Mouse (Mus musculus) induced T-regulatory cell, adult 2 months (primary cell): ENCODE data around the gene Olfr616.
"Not testable (repeated sequence)": the region's sequence is repeated elsewhere in the genome, so short reads cannot be mapped to it uniquely, and the experiment has no call there.

Source experiments
- DNase-seq: peaks from one replicate; pipeline ENCODE4 v3.0.0-alpha.2; 2012; ENCODE audit warnings: low read depth

Gene Olfr616

DNA sequence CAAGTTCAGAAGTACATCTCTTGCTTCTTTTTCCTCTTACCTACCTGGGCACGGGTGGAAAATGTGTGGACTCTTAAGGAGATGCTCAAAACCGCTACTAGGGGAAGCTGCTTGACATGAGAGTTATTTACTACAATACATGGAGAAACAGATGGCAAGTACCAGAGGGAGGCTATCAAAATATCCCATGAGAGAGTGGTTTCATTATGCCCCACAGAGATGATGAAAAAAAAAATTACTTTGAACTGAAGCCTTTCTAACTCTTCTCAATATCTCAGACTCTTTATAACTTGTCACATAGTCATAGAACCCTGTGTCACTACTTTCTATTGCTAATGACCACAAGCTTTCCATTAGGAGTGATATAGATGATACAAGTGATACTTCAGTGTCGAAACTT is at the start of gene Olfr616:
Gene Olfr616, minus strand, starts transcription at position 101 of the 400 bp plus-strand sequence.
- DNase-seq = no peak

DNA sequence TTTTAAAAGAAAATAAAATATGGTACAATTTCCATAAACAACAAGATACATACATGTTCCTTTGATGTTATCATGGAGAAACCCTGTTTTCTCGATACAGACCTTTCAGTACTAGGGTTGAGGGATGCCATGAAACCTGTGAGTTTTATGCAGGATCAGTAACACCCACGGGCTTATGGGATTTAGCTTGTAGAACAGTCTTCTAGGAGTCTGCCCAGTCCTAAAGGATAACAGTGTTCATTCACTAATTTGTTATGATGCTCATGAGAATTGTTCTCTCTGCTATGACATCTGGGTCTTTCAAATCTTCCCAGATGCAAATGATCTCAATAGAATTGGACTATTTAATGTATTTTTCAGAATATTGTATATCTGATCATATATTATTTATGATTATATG is 43.5 kb upstream of the Olfr616 start, which contains the start of gene Olfr620:
Gene Olfr620, minus strand, starts transcription at position 101 of the 400 bp plus-strand sequence.
- no peak for DNase-seq

DNA sequence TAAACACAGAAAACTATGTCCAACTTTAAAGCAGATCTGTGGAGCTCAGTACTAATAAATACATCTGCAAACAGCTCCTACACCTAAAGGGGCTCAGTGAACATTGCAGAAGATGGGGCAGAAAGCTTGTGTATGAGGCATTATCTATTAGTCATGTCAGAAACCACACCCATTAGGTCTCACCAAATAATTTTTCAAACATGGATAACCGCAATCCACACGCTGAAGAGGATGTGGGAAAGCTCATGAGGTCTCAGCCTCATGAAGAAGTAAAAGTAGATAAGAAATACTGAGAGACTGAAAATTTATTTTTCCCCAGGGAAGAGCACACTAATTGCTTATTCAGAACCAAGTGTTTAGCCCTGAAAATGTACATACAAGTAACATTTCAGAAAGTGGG is 38.5 kb upstream of the Olfr616 start:
- no peak for DNase-seq

DNA sequence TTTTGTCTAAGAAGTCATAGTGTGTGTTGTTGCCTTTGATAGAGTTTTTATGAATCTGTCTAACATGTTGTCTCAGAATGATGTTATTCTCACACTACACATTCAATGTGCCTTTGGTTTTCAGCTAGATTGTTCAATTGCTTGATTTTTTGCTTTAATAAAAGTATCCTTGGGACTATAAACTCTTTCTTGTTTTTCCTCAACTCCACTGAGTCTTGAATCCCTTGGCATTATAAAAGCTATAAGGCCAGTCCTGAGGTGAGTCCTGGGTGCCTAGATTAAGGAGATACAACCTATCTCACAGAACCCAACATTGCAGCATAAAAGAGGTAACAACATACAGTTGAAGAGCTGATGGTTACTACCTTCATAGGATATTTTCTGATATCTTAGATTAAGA is 31.3 kb upstream of the Olfr616 start, which contains the start of gene Olfr619:
Gene Olfr619, plus strand, starts transcription at position 301 of the 400 bp plus-strand sequence.
- no peak for DNase-seq

DNA sequence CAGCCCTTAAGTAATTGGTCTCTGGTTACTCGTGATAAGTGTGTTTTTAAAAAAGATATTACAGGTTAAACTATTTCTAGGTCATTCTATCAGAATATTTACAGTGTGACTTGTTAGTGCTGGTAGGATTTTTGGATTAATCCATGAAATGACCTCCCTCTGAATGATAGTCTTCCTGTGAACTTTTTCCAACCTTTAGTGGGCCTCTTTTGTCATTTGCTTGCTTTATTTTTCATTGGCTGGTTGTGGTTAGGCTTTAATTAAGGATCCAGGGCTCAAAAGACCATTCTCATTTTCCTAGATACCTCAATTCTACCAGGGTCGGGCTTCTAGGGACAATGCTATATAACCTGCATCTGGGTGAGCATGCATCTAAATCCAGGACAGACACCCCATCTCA is 20.9 kb upstream of the Olfr616 start, which contains the start of gene Olfr618:
Gene Olfr618, plus strand, starts transcription at position 301 of the 400 bp plus-strand sequence.
- no peak for DNase-seq

DNA sequence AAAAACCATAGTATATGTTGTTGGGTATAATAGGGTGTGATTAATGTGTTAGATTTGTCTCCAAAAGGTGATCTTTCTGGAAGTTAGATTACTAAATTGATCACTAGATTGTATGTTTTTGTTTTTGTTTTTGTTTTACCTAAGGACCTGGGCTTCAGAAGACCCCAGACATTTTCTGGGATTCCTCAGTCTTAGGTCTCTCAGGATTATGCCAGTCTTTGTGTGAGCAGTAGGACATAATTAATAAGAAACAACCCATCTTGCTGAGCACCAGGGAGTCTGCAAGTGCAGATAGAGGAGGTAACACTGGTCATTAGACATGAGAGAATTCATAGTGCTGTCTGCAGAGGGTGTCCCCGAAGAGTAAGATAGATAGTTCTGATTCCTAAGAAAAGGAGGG is 3.8 kb upstream of the Olfr616 start, which contains the start of gene Olfr617:
Gene Olfr617, plus strand, starts transcription at position 301 of the 400 bp plus-strand sequence.
- DNase-seq = no peak

DNA sequence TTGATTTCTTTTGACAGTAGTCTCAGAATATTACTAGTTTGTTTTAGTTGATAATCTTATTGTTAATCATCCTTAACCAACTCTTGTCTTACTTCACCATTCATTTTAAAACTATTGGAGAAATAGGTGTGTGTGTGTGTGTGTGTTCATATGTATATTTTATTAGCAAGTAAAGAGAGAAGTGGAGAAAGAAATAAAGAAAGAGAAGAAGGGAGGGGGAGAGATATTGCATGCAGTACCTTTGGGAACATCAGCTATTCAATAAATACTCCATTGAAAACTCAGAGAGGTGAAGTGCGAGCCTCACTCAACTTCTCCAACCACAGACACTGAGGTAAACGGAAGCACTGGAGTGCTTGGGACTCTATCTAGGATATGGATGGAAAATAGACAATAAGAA is 13.2 kb downstream of the Olfr616 start, which contains the start of gene Olfr615:
Gene Olfr615, plus strand, starts transcription at position 301 of the 400 bp plus-strand sequence.
- no peak for DNase-seq

DNA sequence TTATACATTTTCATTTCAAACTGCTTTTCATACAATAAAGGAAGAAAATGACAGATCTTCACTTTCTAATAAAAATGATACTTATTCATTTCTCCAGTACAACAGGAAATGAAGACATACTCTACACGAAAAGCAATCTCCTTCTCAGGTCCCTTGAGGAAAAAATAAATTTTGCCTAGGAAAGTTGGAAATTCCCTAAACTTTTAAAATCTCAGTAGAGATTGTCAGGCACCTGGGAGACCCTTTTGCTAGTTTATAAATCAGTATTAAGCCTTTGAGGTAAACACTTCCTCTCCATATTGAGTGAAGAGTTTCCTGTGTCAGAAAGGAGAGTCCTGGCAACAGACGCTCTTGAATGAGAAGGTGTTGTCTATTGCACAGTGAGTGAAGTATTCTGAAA is 21.2 kb downstream of the Olfr616 start, which contains the start of gene Olfr613:
Gene Olfr613, plus strand, starts transcription at position 301 of the 400 bp plus-strand sequence.
- DNase-seq = no peak

DNA sequence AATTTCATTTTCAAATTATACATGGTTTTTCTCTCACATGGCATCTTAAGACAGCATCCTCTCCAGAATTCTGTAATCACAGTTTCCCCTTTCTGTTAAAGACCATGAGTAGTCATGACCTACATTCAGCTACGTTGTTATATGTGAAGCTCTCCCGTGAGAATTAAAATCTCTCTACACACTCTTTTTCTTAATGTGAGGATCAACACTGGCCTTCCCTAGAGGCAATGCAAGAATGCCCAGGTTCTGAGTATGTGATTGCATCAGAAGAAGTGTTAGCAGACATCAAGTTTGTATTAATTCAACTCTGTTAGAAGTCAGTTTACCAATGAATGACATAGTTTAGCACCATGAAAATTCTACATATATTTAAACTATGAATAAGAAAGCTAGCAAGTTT is 26.3 kb downstream of the Olfr616 start, which contains the start of gene Olfr612:
Gene Olfr612, minus strand, starts transcription at position 101 of the 400 bp plus-strand sequence.
- not testable (repeated sequence) for DNase-seq

DNA sequence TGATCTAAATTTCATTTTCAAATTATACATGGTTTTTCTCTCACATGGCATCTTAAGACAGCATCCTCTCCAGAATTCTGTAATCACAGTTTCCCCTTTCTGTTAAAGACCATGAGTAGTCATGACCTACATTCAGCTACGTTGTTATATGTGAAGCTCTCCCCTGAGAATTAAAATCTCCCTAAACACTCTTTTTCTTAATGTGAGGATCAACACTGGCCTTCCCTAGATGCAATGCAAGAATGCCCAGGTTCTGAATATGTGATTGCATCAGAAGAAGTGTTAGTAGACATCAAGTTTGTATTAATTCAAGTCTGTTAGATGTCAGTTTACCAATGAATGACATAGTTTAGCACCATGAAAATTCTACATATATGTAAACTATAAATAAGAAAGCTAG is 48.2 kb downstream of the Olfr616 start, which contains the start of gene Olfr611:
Gene Olfr611, minus strand, starts transcription at position 101 of the 400 bp plus-strand sequence.
- not testable (repeated sequence) for DNase-seq
